Mouse (Mus musculus) midbrain, embryonic 14.5 days (tissue): ENCODE data around the gene Apc2. TPM values are rescaled to one million over a fixed set of nuclear protein-coding genes. Genes with fewer than 3 reads are reported as not detected.

ENCODE experiments used
- ATAC-seq: fragments of 200-750 bp; cut with Nextera tagmentation; 2 replicates; pipeline ENCODE4 v1.8.0; 2017; ENCODE audit warnings: moderate number of reproducible peaks, moderate library complexity; ENCODE audit not compliant: low FRiP score, low TSS enrichment
- DNase-seq: peaks from one replicate; pipeline ENCODE4 v3.0.0-alpha.2; 2015
- H3K27ac ChIP-seq: fragments of 300-500 bp; sonication (generic); replicated peaks from 2 replicates; pipeline ENCODE4 v1.5.1; 2014; ENCODE audit warnings: mild to moderate bottlenecking, low read depth, low read length, moderate library complexity
- H3K27me3 ChIP-seq: fragments of 300-500 bp; sonication (generic); 2 replicates; pipeline ENCODE4 v1.6.1; 2014; ENCODE audit warnings: low read length, control low read depth, mixed read lengths; ENCODE audit not compliant: control insufficient read depth, insufficient read depth
- H3K36me3 ChIP-seq: fragments of 300-500 bp; sonication (generic); 2 replicates; pipeline ENCODE4 v1.6.1; 2014; ENCODE audit warnings: low read length, control low read depth; ENCODE audit not compliant: control insufficient read depth, insufficient read depth
- H3K4me1 ChIP-seq: fragments of 300-500 bp; sonication (generic); 2 replicates; pipeline ENCODE4 v1.6.1; 2014; ENCODE audit warnings: mild to moderate bottlenecking, antibody characterized with exemption, low read length, control low read depth; ENCODE audit not compliant: control insufficient read depth, insufficient read depth
- H3K4me2 ChIP-seq: fragments of 300-500 bp; sonication (generic); 2 replicates; pipeline ENCODE4 v1.6.1; 2014; ENCODE audit warnings: mild to moderate bottlenecking, low read length, moderate library complexity
- H3K4me3 ChIP-seq: fragments of 300-500 bp; sonication (generic); replicated peaks from 2 replicates; pipeline ENCODE4 v1.5.1; 2014; ENCODE audit warnings: low read depth, low read length
- H3K9ac ChIP-seq: fragments of 300-500 bp; sonication (generic); replicated peaks from 2 replicates; pipeline ENCODE4 v1.6.1; 2014; ENCODE audit warnings: mild to moderate bottlenecking, low read length, moderate library complexity
- H3K9me3 ChIP-seq: fragments of 300-500 bp; sonication (generic); 2 replicates; pipeline ENCODE4 v1.6.1; 2016; ENCODE audit warnings: low read length, control low read depth, mixed read lengths; ENCODE audit not compliant: control insufficient read depth
- WGBS: fragments of 180-500 bp; shearing (Covaris S2); extraction: QIAGEN DNeasy Blood & Tissue Kit; methylation state at CpG from one replicate; pipeline ENCODE4 v1.1.7; 2014; 5-methylcytosine and 5-hydroxymethylcytosine counted together
- microRNA-seq: library from miRNA; unstranded; fragments of <30 nt; microRNA quantifications from one replicate; pipeline ENCODE4, GENCODE M21; 2016
- polyA plus RNA-seq: library from polyadenylated mRNA; unstranded; fragments of >200 nt; fragmentation: Nextera tagmentation; extraction: Ambion mirVana; gene quantifications from 2 replicates; pipeline ENCODE4 v1.2.1, GENCODE M21; 2014

Apc2 gene
- polyA plus RNA-seq, 1 experiment from 2014 or later = 259 TPM

DNA sequence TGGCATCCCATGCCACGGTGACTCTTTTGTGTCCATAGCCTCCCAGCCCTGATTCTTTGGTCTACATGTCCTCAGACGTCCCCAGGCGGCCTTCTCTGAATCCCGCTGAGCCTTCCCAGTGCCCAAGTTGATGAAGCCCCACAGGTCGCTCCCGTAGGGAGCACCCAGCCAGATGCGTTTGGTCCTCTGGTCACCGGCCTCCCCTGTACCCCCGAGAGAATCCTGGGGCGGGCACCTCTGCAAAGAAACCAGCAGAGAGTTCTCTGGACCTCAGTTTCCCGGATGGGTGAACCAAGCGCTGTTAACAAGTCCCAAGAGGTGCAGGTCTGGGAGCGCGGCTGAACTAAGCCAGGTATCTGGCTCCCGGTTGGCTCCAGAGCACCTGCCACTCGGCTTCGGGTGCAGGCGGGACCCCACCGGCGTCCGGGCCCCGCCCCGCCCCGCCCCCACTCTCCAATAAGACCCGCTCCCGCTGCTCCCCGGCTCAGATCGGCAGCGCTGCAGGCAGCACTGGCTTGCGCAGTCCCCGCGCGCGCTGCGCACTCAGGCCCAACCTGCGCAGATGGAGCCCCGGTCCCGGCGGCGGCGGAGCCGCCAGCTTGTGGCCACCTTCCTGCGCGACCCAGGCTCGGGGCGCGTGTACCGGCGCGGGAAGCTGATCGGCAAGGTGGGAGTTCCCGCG lies 60.4 kb downstream of the Apc2 start, which contains the start of gene Plk5:
Gene Plk5 (plus strand): TSS at position 459 of the 682 bp plus-strand sequence.
- Histone ChIP-seq H3K9me3 (no peaks in the 10 kb centered on the region), H3K27me3 (peaks cover 51% of the 10 kb centered on the region), H3K4me2 (peak within 1 kb of the TSS; percentile 54), H3K4me3 (peak within 1 kb of the TSS; percentile 32), H3K27ac (no peak within 1 kb of the TSS), H3K9ac (peak within 1 kb of the TSS; percentile 26; the same call in 1 of the 2 replicates), H3K4me1 (peaks cover 7% of the 10 kb centered on the region; the same call in 1 of the 2 replicates), H3K36me3 (no peaks in the 10 kb centered on the region)
- WGBS = 1% methylated on average over 51 of the region's 53 CpGs
- DNase-seq = peak; percentile 51
- no peak for ATAC-seq

DNA sequence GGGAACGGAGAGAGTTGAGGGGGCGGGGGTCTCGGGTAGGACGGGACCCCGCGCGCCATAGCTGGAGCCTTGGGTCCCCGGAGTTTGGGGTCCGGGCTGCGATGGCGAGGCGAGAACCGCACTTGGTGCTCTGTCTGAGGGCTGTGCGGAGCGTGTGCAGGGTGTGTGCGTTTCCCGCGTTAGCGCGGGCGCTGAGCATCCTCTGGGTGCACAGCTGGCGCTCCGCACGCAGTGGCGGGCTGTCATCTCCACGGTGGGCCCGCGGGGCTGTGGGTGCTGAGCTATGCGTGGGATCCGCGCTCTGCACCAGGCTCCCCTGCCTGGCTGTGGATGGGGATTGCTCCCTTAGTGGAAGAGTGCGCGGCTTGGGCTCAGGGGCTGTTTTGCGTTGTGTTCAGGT lies 61.0 kb downstream of the Apc2 start:
- H3K4me3 ChIP-seq = peak overlapping the region; percentile 32
- ATAC-seq (0 out of 2 replicates have a peak, but pooled peaks have one; percentile 6), DNase-seq (no peak)
- H3K27ac ChIP-seq = no peak overlapping the region
- peak overlapping the region; percentile 26; the same call in 1 of the 2 replicates for H3K9ac ChIP-seq
- H3K4me2 ChIP-seq = peak overlapping the region; percentile 54
- WGBS = 1% methylated on average over 34 of the region's 34 CpGs
- H3K27me3 ChIP-seq = peaks cover 51% of the 10 kb centered on the region
- H3K4me1 ChIP-seq = peaks cover 7% of the 10 kb centered on the region; the same call in 1 of the 2 replicates
- no peaks in the 10 kb centered on the region for H3K9me3 ChIP-seq
- no peaks in the 10 kb centered on the region for H3K36me3 ChIP-seq

DNA sequence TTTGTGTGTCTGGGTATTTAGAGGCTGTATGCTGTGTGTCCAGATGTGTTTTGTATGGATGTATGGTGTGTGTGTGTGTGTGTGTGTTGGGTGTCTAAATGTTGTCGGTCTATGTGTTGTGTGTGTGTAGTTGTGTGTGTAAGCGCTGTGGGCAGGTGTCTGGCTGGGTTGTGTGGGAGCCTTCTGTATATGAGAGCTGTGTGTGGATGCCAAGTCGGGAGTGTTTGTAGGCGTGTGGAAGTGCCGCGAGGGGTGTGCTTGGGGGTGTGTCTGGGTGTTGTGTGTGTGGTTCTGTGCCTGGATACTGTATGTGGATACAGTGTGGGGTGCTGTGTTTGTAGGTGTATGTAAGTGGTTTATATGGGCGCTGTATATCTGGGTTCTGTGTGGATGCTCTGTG lies 61.6 kb downstream of the Apc2 start:
- Histone ChIP-seq H3K4me2 (peak overlapping the region; percentile 53), H3K27me3 (peaks cover 49% of the 10 kb centered on the region), H3K4me1 (peaks cover 7% of the 10 kb centered on the region; the same call in 1 of the 2 replicates), H3K9ac (0 out of 2 replicates have a peak overlapping the region, but pooled peaks have one; percentile 16), H3K36me3 (no peaks in the 10 kb centered on the region), H3K27ac (no peak overlapping the region), H3K9me3 (no peaks in the 10 kb centered on the region), H3K4me3 (0 out of 2 replicates have a peak overlapping the region, but pooled peaks have one; percentile 32)
- WGBS = 31% methylated on average over 7 of the region's 7 CpGs
- no peak for DNase-seq
- no peak for ATAC-seq

DNA sequence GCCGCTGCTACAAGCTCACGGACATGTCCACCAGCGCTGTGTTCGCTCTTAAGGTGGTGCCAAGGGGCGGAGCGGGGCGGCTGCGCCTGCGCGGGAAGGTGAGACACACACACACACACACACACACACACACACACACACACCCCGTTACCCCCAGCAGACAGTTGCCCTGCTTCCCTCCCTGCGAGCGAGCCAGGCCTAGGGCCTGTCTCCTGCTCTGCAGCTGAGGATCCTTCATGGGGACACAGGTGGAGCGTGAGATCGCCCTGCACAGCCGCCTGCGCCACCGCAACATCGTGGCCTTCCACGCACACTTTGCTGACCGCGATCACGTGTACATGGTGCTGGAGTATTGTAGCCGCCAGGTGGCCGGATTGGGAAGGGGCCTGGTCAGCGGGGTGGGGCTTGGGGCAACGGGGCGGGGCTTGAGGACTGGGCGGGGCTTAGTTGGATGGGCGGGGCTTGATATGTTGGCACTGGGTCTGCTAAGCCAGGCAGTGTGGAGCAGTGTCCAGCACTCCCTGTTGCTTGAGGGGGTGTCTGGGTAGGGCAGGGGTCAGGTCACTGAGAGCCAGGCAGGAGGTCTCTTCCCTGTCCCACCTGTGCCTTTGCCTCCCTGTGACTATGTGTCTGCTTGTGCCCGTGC lies 62.3 kb downstream of the Apc2 start:
- DNase-seq (peak; percentile 66), ATAC-seq (peak; percentile 50)
- no peaks in the 10 kb centered on the region for H3K9me3 ChIP-seq
- no peak overlapping the region for H3K27ac ChIP-seq
- H3K36me3 ChIP-seq = no peaks in the 10 kb centered on the region
- peak overlapping the region; percentile 53 for H3K4me2 ChIP-seq
- H3K4me1 ChIP-seq = peaks cover 7% of the 10 kb centered on the region; the same call in 1 of the 2 replicates
- peak overlapping the region; percentile 32 for H3K4me3 ChIP-seq
- H3K9ac ChIP-seq = 0 out of 2 replicates have a peak overlapping the region, but pooled peaks have one; percentile 16
- WGBS = 7% methylated on average over 31 of the region's 31 CpGs
- peaks cover 44% of the 10 kb centered on the region for H3K27me3 ChIP-seq

DNA sequence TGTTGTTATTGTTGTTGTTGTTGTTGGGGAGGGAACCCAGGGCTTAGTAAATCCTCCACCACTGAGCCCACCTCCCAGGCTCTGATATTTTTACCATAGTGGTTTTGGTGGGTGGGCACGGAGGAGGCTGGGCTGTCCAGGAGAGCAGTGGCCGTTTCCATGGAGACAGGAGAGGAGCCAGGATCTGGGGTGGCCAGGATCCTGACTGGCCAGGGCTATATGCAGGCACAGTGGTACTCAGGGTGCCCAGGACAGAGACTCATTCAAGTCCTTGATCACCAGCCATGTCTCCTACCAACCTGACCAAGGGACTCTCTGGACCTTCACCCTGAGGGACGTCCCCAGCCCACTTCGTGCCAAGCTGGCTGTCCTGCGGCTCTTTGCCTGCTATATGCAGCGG lies 68.0 kb downstream of the Apc2 start:
- Histone ChIP-seq H3K27ac (no peak overlapping the region), H3K36me3 (no peaks in the 10 kb centered on the region), H3K9me3 (no peaks in the 10 kb centered on the region), H3K9ac (no peak overlapping the region), H3K27me3 (peaks cover under 1% of the 10 kb centered on the region; the same call in 1 of the 2 replicates), H3K4me2 (no peak overlapping the region), H3K4me1 (no peaks in the 10 kb centered on the region), H3K4me3 (no peak overlapping the region)
- ATAC-seq = no peak
- 26% methylated on average over 6 of the region's 6 CpGs for WGBS
- no peak for DNase-seq

DNA sequence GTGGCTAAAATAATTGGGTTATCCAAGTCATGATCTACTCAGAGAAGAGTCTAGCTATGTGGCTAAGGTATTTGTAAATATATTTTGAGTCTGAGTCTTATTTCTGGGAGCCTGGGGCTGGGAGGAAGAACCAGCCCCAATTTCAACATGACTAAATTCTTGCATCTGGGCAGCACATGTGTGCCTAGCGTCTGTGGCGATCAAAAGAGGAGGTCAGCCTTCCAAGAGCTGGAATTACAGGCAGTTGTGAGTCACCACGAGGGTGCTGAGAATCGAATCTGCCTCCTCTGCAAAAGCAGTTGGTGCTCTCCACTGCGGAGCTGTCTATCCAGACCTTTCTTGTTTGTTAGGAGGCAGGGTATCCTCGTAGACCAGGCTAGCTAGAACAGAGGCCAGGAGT lies 70.0 kb downstream of the Apc2 start:
- no peaks in the 10 kb centered on the region for H3K27me3 ChIP-seq

More for the DNA sequence above, 70.0 kb downstream of the Apc2 start:
- no peak overlapping the region for H3K27ac ChIP-seq
- no peaks in the 10 kb centered on the region for H3K36me3 ChIP-seq
- no peak for DNase-seq
- no peak for ATAC-seq
- no peak overlapping the region for H3K9ac ChIP-seq
- no peak overlapping the region for H3K4me3 ChIP-seq
- no peaks in the 10 kb centered on the region for H3K9me3 ChIP-seq
- WGBS = 62% methylated on average over 6 of the region's 6 CpGs
- no peak overlapping the region for H3K4me2 ChIP-seq
- no peaks in the 10 kb centered on the region for H3K4me1 ChIP-seq

Small RNA genes within 50 kb of the gene (microRNA-seq; reads per million reads assigned to microRNA genes)
- gene Mir6911 = 1.3 reads per million

Other genes with a start within 250 kb of the Apc2 start
- 508 and 543 TPM in 2 replicates for gene Gpx4, start 248.8 kb upstream of the Apc2 start, polyA plus RNA-seq
- 13.2 and 13.3 TPM in 2 replicates for gene Sbno2, start 190.4 kb upstream of the Apc2 start, polyA plus RNA-seq
- gene Stk11, start 180.2 kb upstream of the Apc2 start, polyA plus RNA-seq = 26.5 and 38.7 TPM in 2 replicates
- gene Atp5d, start 157.3 kb upstream of the Apc2 start, polyA plus RNA-seq = 407 and 480 TPM in 2 replicates
- 78.9 and 101 TPM in 2 replicates for gene Cbarp, start 155.1 kb upstream of the Apc2 start, polyA plus RNA-seq
- 62.6 and 65.6 TPM in 2 replicates for gene Midn, start 147.7 kb upstream of the Apc2 start, polyA plus RNA-seq
- gene Cirbp, start 130.0 kb upstream of the Apc2 start, polyA plus RNA-seq = 295 and 421 TPM in 2 replicates
- 5.7 and 9.9 TPM in 2 replicates for gene 1600002K03Rik, start 123.0 kb upstream of the Apc2 start, polyA plus RNA-seq
- gene Efna2, start 116.5 kb upstream of the Apc2 start, polyA plus RNA-seq = 41.9 and 50.1 TPM in 2 replicates
- 51.5 and 65.4 TPM in 2 replicates for gene Mum1, start 69.5 kb upstream of the Apc2 start, polyA plus RNA-seq
- gene Ndufs7, start 46.9 kb upstream of the Apc2 start, polyA plus RNA-seq = 274 and 323 TPM in 2 replicates
- gene Gamt, start 35.0 kb upstream of the Apc2 start, polyA plus RNA-seq = 15.1 and 16.7 TPM in 2 replicates
- gene Dazap1, start 34.5 kb upstream of the Apc2 start, polyA plus RNA-seq = 42.5 and 49.3 TPM in 2 replicates
- gene Rps15, start 3.5 kb upstream of the Apc2 start, polyA plus RNA-seq = 622 and 707 TPM in 2 replicates
- gene 2310011J03Rik, start 24.6 kb downstream of the Apc2 start, polyA plus RNA-seq = 20.4 and 21.6 TPM in 2 replicates
- gene Pcsk4, start 33.5 kb downstream of the Apc2 start, polyA plus RNA-seq = 2.5 and 3.5 TPM in 2 replicates
- 5.3 and 7.3 TPM in 2 replicates for gene Reep6, start 34.0 kb downstream of the Apc2 start, polyA plus RNA-seq
- gene Adamtsl5, start 52.4 kb downstream of the Apc2 start, polyA plus RNA-seq = 0.26 TPM in 1 of 2 replicates, not detected in the other
- 2.9 and 3.2 TPM in 2 replicates for gene Plk5, start 60.5 kb downstream of the Apc2 start, polyA plus RNA-seq
- gene Mex3d, start 91.7 kb downstream of the Apc2 start, polyA plus RNA-seq = 17.3 and 28.2 TPM in 2 replicates
- gene Mbd3, start 103.6 kb downstream of the Apc2 start, polyA plus RNA-seq = 166 and 208 TPM in 2 replicates
- 532 and 742 TPM in 2 replicates for gene Uqcr11, start 110.9 kb downstream of the Apc2 start, polyA plus RNA-seq
- gene Tcf3, start 137.7 kb downstream of the Apc2 start, polyA plus RNA-seq = 49.8 and 60.4 TPM in 2 replicates
- gene Onecut3, start 198.9 kb downstream of the Apc2 start, polyA plus RNA-seq = 2.2 and 2.4 TPM in 2 replicates
- gene Atp8b3, start 243.1 kb downstream of the Apc2 start, polyA plus RNA-seq = 0.76 and 0.78 TPM in 2 replicates